Mouse (Mus musculus): ENCODE data around the gene B3galt4. TPM values are rescaled to one million over a fixed set of nuclear protein-coding genes. Genes with fewer than 3 reads are reported as not detected.
A peak's percentile ranks its signal among the peaks of the same experiment; 100 is the strongest.
"Not testable (repeated sequence)": the region's sequence is repeated elsewhere in the genome, so short reads cannot be mapped to it uniquely, and the experiment has no call there.

The B3galt4 gene
- polyA plus RNA-seq, 1 experiment from 2014 or later: 2.5 TPM

GRCm38 (mm10) chr17:33911052-33911812, 40.1 kb downstream of the B3galt4 start:
- Histone ChIP-seq H3K9ac (no peak overlapping the region), H3K9me3 (replicated peaks) (no peaks in the 10 kb centered on the region), H3K27me3 (no peaks in the 10 kb centered on the region), H3K4me3 (replicated peaks) (no peak overlapping the region), H3K4me1 (replicated peaks) (peaks cover 69% of the 10 kb centered on the region), H3K27ac (replicated peaks) (no peak overlapping the region), H3K4me2 (no peak overlapping the region), H3K36me3 (replicated peaks) (peaks cover 46% of the 10 kb centered on the region)
- no peak for ATAC-seq (ENCODE audit: insufficient read depth)
- WGBS (ENCODE audit: insufficient replicate concordance): 88% methylated on average over 31 of the region's 31 CpGs

- H3K9ac ChIP-seq: peak overlapping the region; percentile 89
- peak overlapping the region; percentile 100 for H3K4me2 ChIP-seq
- 36% methylated on average over 11 of the region's 11 CpGs for WGBS (ENCODE audit: insufficient replicate concordance)
- ATAC-seq (ENCODE audit: insufficient read depth): no peak
- peaks cover 68% of the 10 kb centered on the region for H3K4me1 ChIP-seq (replicated peaks)
- H3K27ac ChIP-seq (replicated peaks): peak overlapping the region; percentile 93
- peak overlapping the region; percentile 85 for H3K4me3 ChIP-seq (replicated peaks)
- peaks cover 46% of the 10 kb centered on the region for H3K36me3 ChIP-seq (replicated peaks)
- H3K9me3 ChIP-seq (replicated peaks): no peaks in the 10 kb centered on the region
- H3K27me3 ChIP-seq: no peaks in the 10 kb centered on the region
Measured at GRCm38 (mm10) chr17:33910346-33911051, 40.8 kb downstream of the B3galt4 start.

GRCm38 (mm10) chr17:33909869-33910250, 41.4 kb downstream of the B3galt4 start:
- peak overlapping the region; percentile 93 for H3K27ac ChIP-seq (replicated peaks)
- peak overlapping the region; percentile 85 for H3K4me3 ChIP-seq (replicated peaks)
- H3K9ac ChIP-seq: peak overlapping the region; percentile 89
- under 1% methylated on average over 14 of the region's 14 CpGs for WGBS (ENCODE audit: insufficient replicate concordance)
- no peaks in the 10 kb centered on the region for H3K27me3 ChIP-seq
- H3K4me2 ChIP-seq: peak overlapping the region; percentile 100
- H3K36me3 ChIP-seq (replicated peaks): peaks cover 42% of the 10 kb centered on the region
- no peak for ATAC-seq (ENCODE audit: insufficient read depth)
- no peaks in the 10 kb centered on the region for H3K9me3 ChIP-seq (replicated peaks)
- peaks cover 63% of the 10 kb centered on the region for H3K4me1 ChIP-seq (replicated peaks)

GRCm38 (mm10) chr17:33909077-33909868, 42.0 kb downstream of the B3galt4 start, which contains the start of gene Daxx:
Gene Daxx, plus strand, starts transcription at chr17:33909414.
- Histone ChIP-seq H3K4me2 (peak within 1 kb of the TSS; percentile 100), H3K4me1 (replicated peaks) (peaks cover 60% of the 10 kb centered on the region), H3K4me3 (replicated peaks) (peak within 1 kb of the TSS; percentile 85), H3K27me3 (no peaks in the 10 kb centered on the region), H3K9me3 (replicated peaks) (no peaks in the 10 kb centered on the region), H3K36me3 (replicated peaks) (peaks cover 36% of the 10 kb centered on the region), H3K9ac (peak within 1 kb of the TSS; percentile 89), H3K27ac (replicated peaks) (peak within 1 kb of the TSS; percentile 93)
- ATAC-seq (ENCODE audit: insufficient read depth): peak; percentile 94
- under 1% methylated on average over 68 of the region's 68 CpGs for WGBS (ENCODE audit: insufficient replicate concordance)

- peak; percentile 58 for ATAC-seq (ENCODE audit: insufficient read depth)
- H3K4me1 ChIP-seq (replicated peaks): peaks cover 62% of the 10 kb centered on the region
- H3K27ac ChIP-seq (replicated peaks): peak overlapping the region; percentile 93
- peak overlapping the region; percentile 85 for H3K4me3 ChIP-seq (replicated peaks)
- H3K4me2 ChIP-seq: peak overlapping the region; percentile 100
- H3K36me3 ChIP-seq (replicated peaks): peaks cover 28% of the 10 kb centered on the region
- H3K9me3 ChIP-seq (replicated peaks): no peaks in the 10 kb centered on the region
- peak overlapping the region; percentile 89 for H3K9ac ChIP-seq
- H3K27me3 ChIP-seq: no peaks in the 10 kb centered on the region
- WGBS (ENCODE audit: insufficient replicate concordance): under 1% methylated on average over 43 of the region's 44 CpGs
Measured at GRCm38 (mm10) chr17:33908331-33909076, 42.8 kb downstream of the B3galt4 start.

GRCm38 (mm10) chr17:33904835-33905234, 46.5 kb downstream of the B3galt4 start, which contains the start of gene Platr17:
Gene Platr17, plus strand, starts transcription at chr17:33905135.
- peaks cover 72% of the 10 kb centered on the region for H3K4me1 ChIP-seq (replicated peaks)
- not testable (repeated sequence) for H3K4me3 ChIP-seq (replicated peaks); H3K4me2 ChIP-seq; H3K27me3 ChIP-seq; H3K36me3 ChIP-seq (replicated peaks); ATAC-seq (ENCODE audit: insufficient read depth); H3K9ac ChIP-seq; H3K9me3 ChIP-seq (replicated peaks)
- peak within 1 kb of the TSS; percentile 67; the same call in 1 of the 2 replicates for H3K27ac ChIP-seq (replicated peaks)
- 36% methylated on average over 4 of the region's 4 CpGs for WGBS (ENCODE audit: insufficient replicate concordance)

- not testable (repeated sequence) for ATAC-seq (ENCODE audit: insufficient read depth); H3K4me2 ChIP-seq; H3K9me3 ChIP-seq (replicated peaks); H3K36me3 ChIP-seq (replicated peaks); H3K27me3 ChIP-seq; H3K9ac ChIP-seq; H3K4me3 ChIP-seq (replicated peaks)
- peaks cover 75% of the 10 kb centered on the region for H3K4me1 ChIP-seq (replicated peaks)
- peak overlapping the region; percentile 67; the same call in 1 of the 2 replicates for H3K27ac ChIP-seq (replicated peaks)
- WGBS (ENCODE audit: insufficient replicate concordance): 58% methylated on average over 6 of the region's 6 CpGs
Measured at GRCm38 (mm10) chr17:33903911-33904651, 47.2 kb downstream of the B3galt4 start.

- no peak for ATAC-seq (ENCODE audit: insufficient read depth)
- WGBS (ENCODE audit: insufficient replicate concordance): 22% methylated on average over 7 of the region's 7 CpGs
- Histone ChIP-seq H3K4me3 (replicated peaks) (no peak overlapping the region), H3K27me3 (no peaks in the 10 kb centered on the region), H3K36me3 (replicated peaks) (no peaks in the 10 kb centered on the region), H3K9ac (no peak overlapping the region), H3K4me1 (replicated peaks) (peaks cover 75% of the 10 kb centered on the region), H3K27ac (replicated peaks) (peak overlapping the region; percentile 67), H3K9me3 (replicated peaks) (no peaks in the 10 kb centered on the region), H3K4me2 (peak overlapping the region; percentile 41)
Measured at GRCm38 (mm10) chr17:33902491-33902890, 48.8 kb downstream of the B3galt4 start.

GRCm38 (mm10) chr17:33902079-33902478, 49.2 kb downstream of the B3galt4 start:
- Histone ChIP-seq H3K27ac (replicated peaks) (peak overlapping the region; percentile 67), H3K4me1 (replicated peaks) (peaks cover 75% of the 10 kb centered on the region), H3K9ac (no peak overlapping the region), H3K36me3 (replicated peaks) (no peaks in the 10 kb centered on the region), H3K4me3 (replicated peaks) (no peak overlapping the region), H3K27me3 (no peaks in the 10 kb centered on the region), H3K9me3 (replicated peaks) (no peaks in the 10 kb centered on the region), H3K4me2 (peak overlapping the region; percentile 41)
- ATAC-seq (ENCODE audit: insufficient read depth): no peak
- WGBS (ENCODE audit: insufficient replicate concordance): 70% methylated on average over 4 of the region's 4 CpGs

- no peaks in the 10 kb centered on the region for H3K27me3 ChIP-seq
- no peak overlapping the region for H3K4me3 ChIP-seq (replicated peaks)
- 65% methylated on average over 4 of the region's 4 CpGs for WGBS (ENCODE audit: insufficient replicate concordance)
- no peak overlapping the region for H3K4me2 ChIP-seq
- peak overlapping the region; percentile 67; the same call in 1 of the 2 replicates for H3K27ac ChIP-seq (replicated peaks)
- H3K9ac ChIP-seq: no peak overlapping the region
- H3K9me3 ChIP-seq (replicated peaks): no peaks in the 10 kb centered on the region
- H3K36me3 ChIP-seq (replicated peaks): no peaks in the 10 kb centered on the region
- peaks cover 77% of the 10 kb centered on the region for H3K4me1 ChIP-seq (replicated peaks)
- ATAC-seq (ENCODE audit: insufficient read depth): no peak
Measured at GRCm38 (mm10) chr17:33901653-33902052, 49.6 kb downstream of the B3galt4 start.

All from liver, embryonic 15.5 days (tissue).